Mouse (Mus musculus): ENCODE data around the gene Prap1.

Gene Prap1

DNA sequence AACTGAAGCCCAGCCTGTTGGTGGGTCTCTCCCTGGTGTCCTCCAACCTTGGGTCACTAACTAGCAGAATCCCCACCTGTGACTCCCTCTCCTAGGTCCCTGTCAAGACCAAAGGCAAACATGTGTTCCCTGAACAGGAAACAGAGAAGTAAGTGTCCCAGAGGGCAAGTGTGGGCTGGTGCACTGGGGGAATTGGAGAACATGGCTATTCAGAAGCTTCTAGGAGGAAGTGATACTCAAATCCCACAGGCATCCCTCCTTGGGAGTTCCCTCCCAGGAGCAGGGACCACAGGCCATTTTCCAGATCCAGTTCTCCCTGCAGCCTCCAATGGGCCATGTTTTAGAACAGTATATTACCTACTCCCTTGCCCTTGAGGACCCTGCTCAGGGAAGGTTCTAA, 2.9 kb downstream of the Prap1 start:
- Histone ChIP-seq H3K4me3 (replicated peaks; ENCODE audit: low read length) (no peak overlapping the region), H3K9me3 (ENCODE audit: low read length) (no peaks in the 10 kb centered on the region), H3K27me3 (ENCODE audit: insufficient read depth, low read length) (peaks cover 12% of the 10 kb centered on the region; the same call in 1 of the 2 replicates), H3K36me3 (ENCODE audit: insufficient read depth, low read length) (peaks cover 15% of the 10 kb centered on the region), H3K4me1 (replicated peaks; ENCODE audit: low read depth, low read length) (peaks cover 4% of the 10 kb centered on the region)
- TF ChIP-seq CTCF (conservative IDR thresholded peaks at IDR 0.05; ENCODE audit: low read length), result no peak

DNA sequence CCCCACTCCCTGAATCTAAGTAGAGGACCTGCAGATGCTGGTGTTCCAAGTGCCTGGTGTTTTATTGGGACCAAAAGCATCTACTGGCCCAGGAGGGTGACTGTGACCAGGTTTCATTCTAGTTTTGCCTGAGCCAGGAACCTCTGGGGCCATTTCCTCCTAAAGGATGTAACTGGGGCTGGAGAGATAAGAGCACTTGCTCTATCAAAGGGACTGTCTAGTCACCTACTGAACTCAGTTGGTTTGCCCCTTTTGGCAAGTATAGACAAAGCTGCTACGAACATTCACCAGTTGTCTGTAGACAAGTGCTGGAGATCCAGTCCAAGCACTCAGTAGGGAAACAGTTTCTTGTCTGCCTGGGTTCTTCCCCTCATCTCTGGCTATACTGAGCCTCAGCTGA, 5.3 kb downstream of the Prap1 start:
- Histone ChIP-seq H3K4me3 (replicated peaks; ENCODE audit: low read length) (no peak overlapping the region), H3K27me3 (ENCODE audit: insufficient read depth, low read length) (peaks cover 15% of the 10 kb centered on the region; the same call in 1 of the 2 replicates), H3K36me3 (ENCODE audit: insufficient read depth, low read length) (peaks cover 15% of the 10 kb centered on the region), H3K4me1 (replicated peaks; ENCODE audit: low read depth, low read length) (peaks cover 22% of the 10 kb centered on the region), H3K9me3 (ENCODE audit: low read length) (no peaks in the 10 kb centered on the region)
- TF ChIP-seq CTCF (conservative IDR thresholded peaks at IDR 0.05; ENCODE audit: low read length), result no peak
- TF ChIP-seq NANOG (IDR thresholded peaks at IDR 0.05; ENCODE audit: borderline replicate concordance, low read length), result no peak
- no peak for TF ChIP-seq POU5F1 (IDR thresholded peaks at IDR 0.05; ENCODE audit: borderline replicate concordance, low read length)

DNA sequence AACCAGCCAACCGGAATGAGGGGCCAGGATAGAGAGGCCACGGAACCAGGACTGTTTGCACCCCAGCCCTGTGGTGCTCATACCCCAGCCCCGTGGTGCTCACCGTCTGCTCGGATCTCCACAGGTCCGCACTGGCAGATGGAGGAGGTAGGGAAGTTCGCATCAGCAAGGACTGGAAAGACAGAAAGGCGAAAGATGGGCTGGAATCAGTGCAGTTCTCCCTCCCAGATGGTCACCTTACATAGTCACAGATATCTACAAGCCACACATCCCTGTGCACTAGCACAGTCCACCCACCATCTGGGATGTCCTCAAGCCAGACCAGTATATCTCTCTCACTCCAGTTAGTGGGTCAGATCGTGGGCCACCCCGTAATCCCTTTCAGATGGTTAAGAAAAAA, 8.3 kb downstream of the Prap1 start:
- peaks cover 35% of the 10 kb centered on the region for H3K36me3 ChIP-seq (ENCODE audit: insufficient read depth, low read length)
- H3K9me3 ChIP-seq (ENCODE audit: low read length), result no peaks in the 10 kb centered on the region
- peak overlapping the region; percentile 76 for H3K4me3 ChIP-seq (replicated peaks; ENCODE audit: low read length)
- peaks cover 3% of the 10 kb centered on the region; the same call in 1 of the 2 replicates for H3K27me3 ChIP-seq (ENCODE audit: insufficient read depth, low read length)
- TF ChIP-seq CTCF (conservative IDR thresholded peaks at IDR 0.05; ENCODE audit: low read length), result no peak
- TF ChIP-seq POU5F1 (IDR thresholded peaks at IDR 0.05; ENCODE audit: borderline replicate concordance, low read length), result no peak
- TF ChIP-seq NANOG (IDR thresholded peaks at IDR 0.05; ENCODE audit: borderline replicate concordance, low read length), result no peak
- H3K4me1 ChIP-seq (replicated peaks; ENCODE audit: low read depth, low read length), result peaks cover 22% of the 10 kb centered on the region

DNA sequence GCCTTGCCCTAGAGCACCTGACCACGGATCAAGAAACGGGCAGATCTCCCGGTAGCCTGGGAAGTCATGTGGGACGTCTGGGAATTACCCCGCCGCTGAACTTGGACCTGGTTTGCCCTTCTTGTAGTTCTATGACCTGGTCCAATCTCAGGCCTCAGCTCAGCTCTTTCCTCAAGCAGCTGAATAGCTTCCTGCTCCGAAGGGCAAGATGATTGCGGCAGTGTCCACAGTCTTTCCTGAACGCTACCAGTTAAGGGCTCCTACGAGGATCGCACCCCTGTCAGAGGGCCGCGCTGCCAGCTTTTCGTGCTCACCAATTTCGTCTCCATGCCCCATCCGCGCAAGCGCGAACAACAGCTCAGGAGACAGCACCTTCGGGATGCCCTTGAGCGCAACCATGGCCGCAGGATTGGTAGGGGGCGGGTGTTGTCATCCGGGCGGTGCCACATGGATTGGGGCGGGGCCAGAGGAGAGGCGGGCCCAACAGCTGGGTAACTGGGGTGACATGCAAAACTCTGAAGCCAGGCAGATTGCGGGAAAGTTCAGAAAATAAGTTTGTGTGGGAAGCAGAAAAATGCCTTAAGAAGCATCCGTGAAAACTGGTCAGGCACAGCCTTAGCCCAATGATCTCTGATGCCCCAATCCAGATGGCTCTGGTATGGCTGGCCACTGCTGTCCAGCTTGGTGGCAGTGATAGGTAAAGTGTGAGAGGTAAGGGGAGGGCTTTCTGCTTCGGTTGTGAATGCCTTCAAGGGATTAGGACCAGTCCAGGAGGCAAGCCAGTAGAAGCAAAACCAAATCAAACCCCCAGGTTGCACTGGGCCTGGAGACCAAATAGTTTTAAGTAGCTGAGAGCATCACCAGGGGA, 9.0 kb downstream of the Prap1 start, which contains the start of gene Fuom:
Fuom (minus strand) TSS at position 449 of the 868 bp plus-strand sequence.
- Histone ChIP-seq H3K4me1 (replicated peaks; ENCODE audit: low read depth, low read length) (peaks cover 22% of the 10 kb centered on the region), H3K27me3 (ENCODE audit: insufficient read depth, low read length) (peaks cover 3% of the 10 kb centered on the region; the same call in 1 of the 2 replicates), H3K36me3 (ENCODE audit: insufficient read depth, low read length) (peaks cover 41% of the 10 kb centered on the region), H3K9me3 (ENCODE audit: low read length) (no peaks in the 10 kb centered on the region), H3K4me3 (replicated peaks; ENCODE audit: low read length) (peak within 1 kb of the TSS; percentile 76)
- TF ChIP-seq CTCF (conservative IDR thresholded peaks at IDR 0.05; ENCODE audit: low read length) (no peak), POU5F1 (IDR thresholded peaks at IDR 0.05; ENCODE audit: borderline replicate concordance, low read length) (no peak)

DNA sequence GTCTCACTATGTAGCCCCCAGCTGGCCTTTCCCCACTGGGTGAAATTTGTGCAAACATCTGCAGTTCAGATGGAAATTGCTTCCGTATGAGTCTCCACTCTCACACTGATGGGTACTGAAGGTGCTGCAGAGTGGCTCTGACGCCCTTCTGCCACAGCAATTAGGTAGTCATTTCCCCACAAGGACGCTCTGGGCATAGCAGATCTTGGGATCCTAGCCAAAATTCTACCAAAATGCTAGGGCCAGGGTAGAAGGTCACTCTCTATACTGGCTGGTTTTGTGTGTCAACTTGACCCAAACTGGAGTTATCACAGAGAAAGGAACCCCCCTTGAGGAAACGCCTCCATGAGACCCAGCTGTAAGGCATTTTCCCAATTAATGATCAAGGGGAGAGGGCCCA, 10.8 kb downstream of the Prap1 start:
- TF ChIP-seq POU5F1 (IDR thresholded peaks at IDR 0.05; ENCODE audit: borderline replicate concordance, low read length) (no peak), CTCF (conservative IDR thresholded peaks at IDR 0.05; ENCODE audit: low read length) (no peak)
- peaks cover 53% of the 10 kb centered on the region for H3K36me3 ChIP-seq (ENCODE audit: insufficient read depth, low read length)
- H3K9me3 ChIP-seq (ENCODE audit: low read length), result no peaks in the 10 kb centered on the region
- peaks cover 3% of the 10 kb centered on the region; the same call in 1 of the 2 replicates for H3K27me3 ChIP-seq (ENCODE audit: insufficient read depth, low read length)
- peaks cover 22% of the 10 kb centered on the region for H3K4me1 ChIP-seq (replicated peaks; ENCODE audit: low read depth, low read length)
- no peak overlapping the region for H3K4me3 ChIP-seq (replicated peaks; ENCODE audit: low read length)

DNA sequence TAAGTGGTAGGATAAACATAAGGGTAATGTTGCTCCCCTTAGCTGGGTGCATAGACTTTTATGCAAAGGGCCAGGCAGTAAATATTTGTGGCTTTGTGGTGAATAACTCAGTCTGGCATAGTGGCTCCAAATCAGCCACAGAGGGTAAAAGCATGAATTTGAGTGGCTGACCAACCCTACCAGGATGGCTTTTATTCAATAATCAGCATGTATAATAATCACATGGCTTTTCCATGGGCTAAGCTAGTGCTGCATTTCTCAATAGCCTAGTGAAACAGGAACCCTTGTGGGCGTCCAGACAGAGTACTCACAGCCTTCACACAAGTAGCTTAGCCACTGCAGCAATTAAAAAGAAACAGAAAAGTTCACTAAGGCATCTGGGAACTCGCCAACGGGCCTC, 18.7 kb downstream of the Prap1 start:
- H3K4me1 ChIP-seq (replicated peaks; ENCODE audit: low read depth, low read length), result peaks cover 19% of the 10 kb centered on the region
- peaks cover 67% of the 10 kb centered on the region for H3K36me3 ChIP-seq (ENCODE audit: insufficient read depth, low read length)
- no peaks in the 10 kb centered on the region for H3K9me3 ChIP-seq (ENCODE audit: low read length)
- no peak for TF ChIP-seq POU5F1 (IDR thresholded peaks at IDR 0.05; ENCODE audit: borderline replicate concordance, low read length)
- no peak for TF ChIP-seq NANOG (IDR thresholded peaks at IDR 0.05; ENCODE audit: borderline replicate concordance, low read length)
- H3K4me3 ChIP-seq (replicated peaks; ENCODE audit: low read length), result no peak overlapping the region
- no peaks in the 10 kb centered on the region for H3K27me3 ChIP-seq (ENCODE audit: insufficient read depth, low read length)

DNA sequence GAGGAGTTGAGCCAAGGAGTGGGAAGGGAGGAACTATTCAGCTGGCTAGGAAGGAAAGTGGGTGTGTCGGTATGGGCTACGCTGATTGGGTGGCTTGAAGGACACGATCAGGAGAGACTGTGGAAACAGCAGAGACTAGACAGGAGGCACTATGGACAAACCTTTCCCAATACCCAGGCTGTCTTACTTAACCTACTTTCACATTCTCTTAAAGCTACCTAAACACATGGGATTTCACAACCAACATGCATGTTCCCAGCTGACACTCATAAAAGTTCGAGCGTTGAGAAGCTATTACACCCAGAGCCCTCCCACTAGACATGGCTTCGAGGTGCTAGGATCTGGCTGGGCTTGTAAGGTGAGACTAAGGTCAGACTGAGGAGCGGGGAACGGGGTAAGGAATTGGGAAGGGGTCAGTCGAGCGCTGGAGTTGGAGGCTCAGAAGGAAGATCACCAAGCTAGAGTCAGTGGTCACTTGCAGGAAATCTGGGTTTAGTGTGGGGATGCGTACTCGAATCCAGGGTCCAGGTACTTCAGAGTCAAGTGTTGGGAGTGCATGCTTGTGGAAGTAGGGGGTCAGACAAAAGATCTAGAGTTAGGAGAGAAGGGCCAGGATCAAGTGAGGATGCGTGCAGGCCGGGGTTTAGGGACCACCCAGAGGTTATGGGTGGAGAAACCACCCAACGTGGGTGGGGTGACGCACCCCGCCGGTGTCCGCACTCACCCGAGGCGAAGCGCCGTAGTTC, 22.6 kb downstream of the Prap1 start, which contains the start of gene Paox:
Paox (plus strand) TSS at position 217 of the 746 bp plus-strand sequence.
- H3K36me3 ChIP-seq (ENCODE audit: insufficient read depth, low read length), result peaks cover 29% of the 10 kb centered on the region
- no peaks in the 10 kb centered on the region for H3K9me3 ChIP-seq (ENCODE audit: low read length)
- no peaks in the 10 kb centered on the region for H3K27me3 ChIP-seq (ENCODE audit: insufficient read depth, low read length)
- H3K4me3 ChIP-seq (replicated peaks; ENCODE audit: low read length), result peak within 1 kb of the TSS; percentile 92
- no peak for TF ChIP-seq CTCF (conservative IDR thresholded peaks at IDR 0.05; ENCODE audit: low read length)
- TF ChIP-seq NANOG (IDR thresholded peaks at IDR 0.05; ENCODE audit: borderline replicate concordance, low read length), result no peak
- TF ChIP-seq POU5F1 (IDR thresholded peaks at IDR 0.05; ENCODE audit: borderline replicate concordance, low read length), result no peak
- peaks cover 28% of the 10 kb centered on the region for H3K4me1 ChIP-seq (replicated peaks; ENCODE audit: low read depth, low read length)

DNA sequence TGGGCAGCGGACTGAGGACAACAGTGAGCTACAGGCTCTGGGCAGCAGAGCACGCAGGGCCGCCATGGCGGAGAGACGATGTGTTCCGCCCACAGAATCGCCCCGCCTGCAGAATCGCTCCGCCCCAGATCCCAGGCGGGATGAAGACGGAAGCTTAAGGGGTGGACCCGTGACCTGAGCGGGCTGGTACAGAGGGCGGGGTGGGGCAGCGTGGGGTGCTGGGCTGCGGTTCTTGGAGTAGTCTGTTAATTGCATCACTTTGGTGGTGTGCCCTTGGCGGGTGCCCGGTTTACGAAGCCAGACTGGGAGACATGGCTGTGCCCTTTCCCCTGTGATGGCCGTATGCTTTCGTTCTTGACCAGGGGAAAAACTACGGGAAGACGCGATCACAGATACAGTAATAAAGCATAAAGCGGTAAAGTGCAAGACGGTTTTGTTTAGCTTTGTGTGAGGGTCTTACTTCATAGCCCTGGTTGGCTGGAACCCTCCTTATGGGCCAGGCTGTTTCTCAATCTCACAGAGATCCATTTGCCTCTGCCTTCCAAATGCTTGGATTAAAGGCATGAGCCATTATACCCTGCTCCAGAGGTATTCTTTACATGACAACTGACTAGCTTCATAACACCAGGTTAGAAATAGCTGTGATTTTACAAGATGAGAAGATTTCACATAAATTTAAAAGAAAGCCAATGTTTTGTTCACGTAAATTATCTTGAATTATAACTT, 23.3 kb downstream of the Prap1 start, which contains the start of gene Echs1:
Echs1 (minus strand) TSS at position 148 of the 726 bp plus-strand sequence.
- Histone ChIP-seq H3K27me3 (ENCODE audit: insufficient read depth, low read length) (no peaks in the 10 kb centered on the region), H3K4me1 (replicated peaks; ENCODE audit: low read depth, low read length) (peaks cover 30% of the 10 kb centered on the region), H3K9me3 (ENCODE audit: low read length) (no peaks in the 10 kb centered on the region), H3K36me3 (ENCODE audit: insufficient read depth, low read length) (peaks cover 22% of the 10 kb centered on the region), H3K4me3 (replicated peaks; ENCODE audit: low read length) (peak within 1 kb of the TSS; percentile 92)
- TF ChIP-seq CTCF (conservative IDR thresholded peaks at IDR 0.05; ENCODE audit: low read length), result no peak
- no peak for TF ChIP-seq POU5F1 (IDR thresholded peaks at IDR 0.05; ENCODE audit: borderline replicate concordance, low read length)
